Mouse (Mus musculus) liver, adult 2 months (tissue): Measurements from ENCODE around the gene Myh4.

ENCODE experiments used
- CTCF ChIP-seq: fragments of 200-500 bp; IDR thresholded peaks from 2 replicates; pipeline ENCODE4 v1.5.1; 2011; ENCODE audit warnings: low read depth, low read length, control low read depth
- POLR2A ChIP-seq: fragments of 200-500 bp; IDR thresholded peaks from 2 replicates; pipeline ENCODE4 v1.6.1; 2011; ENCODE audit warnings: low read length, control low read depth; ENCODE audit not compliant: insufficient read depth; ENCODE audit errors: extremely low read depth

- TF ChIP-seq CTCF = no peak
- TF ChIP-seq POLR2A = no peak
Observed at GRCm38 (mm10) chr11:67236799-67237198, 1.0 kb upstream of the Myh4 start.
